Mouse (Mus musculus): ENCODE data around the gene Zfp787.

DNA sequence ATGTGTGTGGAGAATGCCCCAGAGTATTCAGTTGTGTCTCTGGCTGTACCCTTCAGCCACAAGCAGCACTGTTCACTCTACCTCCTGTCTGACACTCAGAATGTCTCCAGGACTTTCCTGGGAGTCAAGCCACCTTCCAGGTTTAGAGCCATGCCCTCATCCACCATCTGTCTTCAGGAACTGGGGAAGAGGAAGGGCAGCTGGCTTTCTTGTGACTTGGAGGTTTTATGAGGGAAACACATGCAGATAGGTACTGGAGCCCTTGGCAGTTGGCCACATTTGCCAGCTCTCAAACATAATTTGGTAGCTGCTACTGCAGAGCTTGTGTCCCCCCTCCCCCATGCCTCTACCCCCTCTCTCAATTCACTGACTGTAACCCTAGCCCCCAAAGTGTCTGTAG, 23.2 kb upstream of the Zfp787 start:
- TF ChIP-seq CTCF (IDR thresholded peaks at IDR 0.05; ENCODE audit: control insufficient read depth, insufficient read depth, insufficient read length) (no peak), USF1 (IDR thresholded peaks at IDR 0.05; ENCODE audit: low read depth) (no peak), CEBPB (IDR thresholded peaks at IDR 0.05; ENCODE audit: low read depth) (no peak), MYOG (IDR thresholded peaks at IDR 0.05; ENCODE audit: control insufficient read depth, extremely low read depth, insufficient read length) (no peak), MAX (IDR thresholded peaks at IDR 0.05) (no peak)

All from C2C12 (cell line).